Mouse (Mus musculus) intestine, postnatal 0 days (tissue): ENCODE measurements around the gene Asic3. TPM values are rescaled to one million over a fixed set of nuclear protein-coding genes. Genes with fewer than 3 reads are reported as not detected.
"Not testable (repeated sequence)": the region's sequence is repeated elsewhere in the genome, so short reads cannot be mapped to it uniquely, and the experiment has no call there.

Experiments used
- ATAC-seq: fragments of 200-750 bp; cut with Nextera tagmentation; 2 replicates; pipeline ENCODE4 v1.8.0; 2017; ENCODE audit warnings: mild to moderate bottlenecking, moderate TSS enrichment, moderate library complexity
- H3K27ac ChIP-seq: fragments of 300-500 bp; sonication (generic); 2 replicates; pipeline ENCODE4 v1.5.1; 2014; ENCODE audit warnings: mild to moderate bottlenecking, low read depth, low read length, moderate library complexity
- H3K27me3 ChIP-seq: fragments of 300-500 bp; sonication (generic); replicated peaks from 2 replicates; pipeline ENCODE4 v1.6.1; 2014; ENCODE audit warnings: low read length, mixed read lengths; ENCODE audit not compliant: control insufficient read depth, insufficient read depth
- H3K36me3 ChIP-seq: fragments of 300-500 bp; sonication (generic); 2 replicates; pipeline ENCODE4 v1.6.1; 2014; ENCODE audit warnings: mild to moderate bottlenecking, moderate library complexity; ENCODE audit not compliant: control insufficient read depth, insufficient read depth
- H3K4me1 ChIP-seq: fragments of 300-500 bp; sonication (generic); replicated peaks from 2 replicates; pipeline ENCODE4 v1.6.1; 2014; ENCODE audit warnings: antibody characterized with exemption, low read length, mixed read lengths; ENCODE audit not compliant: control insufficient read depth, insufficient read depth
- H3K4me2 ChIP-seq: fragments of 300-500 bp; sonication (generic); replicated peaks from 2 replicates; pipeline ENCODE4 v1.6.1; 2014; ENCODE audit warnings: low read depth, mild to moderate bottlenecking, moderate library complexity
- H3K4me3 ChIP-seq: fragments of 300-500 bp; sonication (generic); 2 replicates; pipeline ENCODE4 v1.5.1; 2014; ENCODE audit warnings: low read depth, low read length
- H3K9ac ChIP-seq: fragments of 300-500 bp; sonication (generic); 2 replicates; pipeline ENCODE4 v1.6.1; 2014; ENCODE audit warnings: mild to moderate bottlenecking, low read depth, low read length
- H3K9me3 ChIP-seq: fragments of 300-500 bp; sonication (generic); 2 replicates; pipeline ENCODE4 v1.6.1; 2016; ENCODE audit warnings: mixed run types; ENCODE audit not compliant: control insufficient read depth
- CTCF ChIP-seq: sonication (generic); IDR thresholded peaks from 2 replicates; pipeline ENCODE4 v1.5.1; 2016; ENCODE audit warnings: low read depth, mild to moderate bottlenecking, control low read depth, antibody characterized with exemption, moderate library complexity
- WGBS: fragments of 180-500 bp; shearing (Covaris S2); extraction: QIAGEN DNeasy Blood & Tissue Kit; methylation state at CpG from one replicate; pipeline ENCODE4 v1.1.7; 2014; 5-methylcytosine and 5-hydroxymethylcytosine counted together
- polyA plus RNA-seq: library from polyadenylated mRNA; unstranded; fragments of >200 nt; fragmentation: Nextera tagmentation; extraction: Ambion mirVana; gene quantifications from 2 replicates; pipeline ENCODE4 v1.2.1, GENCODE M21; 2015

Asic3 gene
- polyA plus RNA-seq, 1 experiment from 2014 or later: 0.08 TPM

- Histone ChIP-seq H3K27ac (no peak overlapping the region), H3K4me1 (peaks cover 14% of the 10 kb centered on the region), H3K9ac (no peak overlapping the region), H3K4me2 (no peak overlapping the region), H3K9me3 (no peaks in the 10 kb centered on the region), H3K27me3 (0 out of 2 replicates have a peak, but pooled peaks cover 5% of the 10 kb centered on the region), H3K4me3 (no peak overlapping the region), H3K36me3 (no peaks in the 10 kb centered on the region)
- WGBS: 83% methylated on average over 4 of the region's 4 CpGs
- TF ChIP-seq CTCF: no peak
- no peak for ATAC-seq
These were observed 23.6 kb upstream of the Asic3 start for GRCm38 (mm10) chr5:24389658-24390020.

DNA sequence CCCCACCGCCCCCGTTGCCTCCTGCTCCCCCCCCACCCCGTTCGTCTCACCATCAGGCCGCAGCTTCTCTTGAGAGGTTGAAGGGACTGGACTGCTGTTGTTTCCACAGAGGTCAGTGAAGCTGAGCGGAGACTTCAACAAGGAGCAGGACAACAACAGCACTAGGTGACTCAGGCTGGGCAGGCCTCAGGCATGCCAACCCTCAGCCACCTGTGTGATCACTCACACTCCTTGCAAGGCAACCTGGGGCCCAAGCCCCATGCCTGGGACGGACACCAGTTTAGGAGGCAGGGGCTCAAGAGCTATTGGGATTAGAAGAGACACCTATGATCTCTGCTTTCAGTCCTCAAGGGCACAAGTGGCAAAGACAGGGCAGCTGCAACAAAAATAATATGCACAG lies 21.3 kb upstream of the Asic3 start, which contains the start of gene Atg9b:
Gene Atg9b (minus strand): TSS at position 280 of the 400 bp plus-strand sequence.
- Histone ChIP-seq H3K4me1 (peaks cover 14% of the 10 kb centered on the region), H3K27ac (peak within 1 kb of the TSS; percentile 23), H3K36me3 (no peaks in the 10 kb centered on the region)

GRCm38 (mm10) chr5:24392724-24393123 lies 20.5 kb upstream of the Asic3 start:
- no peaks in the 10 kb centered on the region for H3K36me3 ChIP-seq
- peak overlapping the region; percentile 23 for H3K27ac ChIP-seq
- H3K4me3 ChIP-seq: no peak overlapping the region
- 43% methylated on average over 7 of the region's 7 CpGs for WGBS
- no peak overlapping the region for H3K9ac ChIP-seq
- 0 out of 2 replicates have a peak, but pooled peaks cover 3% of the 10 kb centered on the region for H3K27me3 ChIP-seq
- H3K9me3 ChIP-seq: no peaks in the 10 kb centered on the region
- peaks cover 8% of the 10 kb centered on the region for H3K4me1 ChIP-seq
- peak; percentile 29 for ATAC-seq
- TF ChIP-seq CTCF: no peak
- H3K4me2 ChIP-seq: no peak overlapping the region

More for the DNA sequence above, 21.3 kb upstream of the Asic3 start, which contains the start of gene Atg9b:
- no peak for TF ChIP-seq CTCF
- Histone ChIP-seq H3K27me3 (0 out of 2 replicates have a peak, but pooled peaks cover 5% of the 10 kb centered on the region), H3K9me3 (no peaks in the 10 kb centered on the region), H3K4me2 (no peak within 1 kb of the TSS), H3K9ac (no peak within 1 kb of the TSS), H3K4me3 (no peak within 1 kb of the TSS)
- WGBS: 84% methylated on average over 7 of the region's 7 CpGs
- no peak for ATAC-seq

DNA sequence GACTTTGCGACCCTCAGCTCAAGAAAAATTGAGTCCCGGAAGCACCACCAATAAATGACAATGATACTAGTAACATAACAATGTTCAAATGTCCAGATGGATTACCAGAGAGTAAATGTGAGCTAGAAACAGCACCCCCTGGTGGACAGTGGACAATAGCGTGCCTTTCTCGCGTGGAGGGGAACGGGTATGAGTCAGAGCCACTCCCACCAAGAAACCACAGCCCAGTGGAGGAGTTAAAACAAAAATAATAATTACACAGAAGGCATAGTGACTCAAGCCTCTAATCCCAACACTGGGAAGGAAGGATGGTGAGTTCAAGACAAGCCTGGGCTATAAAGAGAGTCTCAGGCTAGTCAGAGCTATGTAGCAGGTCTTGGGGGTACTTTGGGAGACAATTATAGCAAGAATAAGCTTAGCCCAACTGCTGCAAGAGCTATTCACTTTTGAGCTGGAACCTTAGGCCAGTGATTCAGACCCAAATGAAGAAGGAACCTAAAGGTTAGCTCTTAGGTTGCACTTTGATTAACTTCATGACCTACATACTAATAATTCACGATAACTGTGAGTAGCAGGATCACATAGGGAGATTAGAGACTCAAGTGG lies 19.7 kb upstream of the Asic3 start, which contains the start of gene Abcb8:
Gene Abcb8 (plus strand): TSS at position 272 of the 606 bp plus-strand sequence.
- Histone ChIP-seq H3K27me3 (0 out of 2 replicates have a peak, but pooled peaks cover under 1% of the 10 kb centered on the region), H3K4me3 (peak within 1 kb of the TSS; percentile 63), H3K4me2 (peak within 1 kb of the TSS; percentile 64), H3K4me1 (0 out of 2 replicates have a peak, but pooled peaks cover 2% of the 10 kb centered on the region), H3K36me3 (no peaks in the 10 kb centered on the region), H3K27ac (peak within 1 kb of the TSS; percentile 75), H3K9me3 (no peaks in the 10 kb centered on the region), H3K9ac (peak within 1 kb of the TSS; percentile 46)
- 17% methylated on average over 7 of the region's 7 CpGs for WGBS
- peak; percentile 92 for TF ChIP-seq CTCF
- no peak for ATAC-seq

GRCm38 (mm10) chr5:24394165-24394894 lies 18.9 kb upstream of the Asic3 start:
- Histone ChIP-seq H3K4me3 (peak overlapping the region; percentile 63), H3K4me1 (0 out of 2 replicates have a peak, but pooled peaks cover 2% of the 10 kb centered on the region), H3K4me2 (peak overlapping the region; percentile 64), H3K9ac (peak overlapping the region; percentile 46), H3K27me3 (no peaks in the 10 kb centered on the region), H3K9me3 (no peaks in the 10 kb centered on the region), H3K36me3 (no peaks in the 10 kb centered on the region), H3K27ac (peak overlapping the region; percentile 75)
- WGBS: under 1% methylated on average over 36 of the region's 36 CpGs
- peak; percentile 89 for TF ChIP-seq CTCF
- ATAC-seq: peak; percentile 93

GRCm38 (mm10) chr5:24396254-24396653 lies 16.9 kb upstream of the Asic3 start:
- H3K9ac ChIP-seq, H3K27me3 ChIP-seq, H3K9me3 ChIP-seq, H3K27ac ChIP-seq, H3K4me2 ChIP-seq, H3K4me1 ChIP-seq, H3K4me3 ChIP-seq, ATAC-seq: not testable (repeated sequence)
- WGBS: 81% methylated on average over 6 of the region's 6 CpGs
- TF ChIP-seq CTCF: peak; percentile 41
- H3K36me3 ChIP-seq: peaks cover 15% of the 10 kb centered on the region; the same call in 1 of the 2 replicates
